Mouse (Mus musculus) CH12.LX (cell line): ENCODE results near the gene C1qtnf9. TPM values are rescaled to one million over a fixed set of nuclear protein-coding genes. Genes with fewer than 3 reads are reported as not detected.
A peak's percentile ranks its signal among the peaks of the same experiment; 100 is the strongest.

ENCODE experiments used
- DNase-seq: peaks from one replicate; pipeline ENCODE4 v3.0.0-alpha.2; 2013; ENCODE audit errors: extremely low read depth
- H3K27ac ChIP-seq: 2 replicates; pipeline ENCODE4 v1.5.1; 2012; ENCODE audit warnings: low read depth, mild to moderate bottlenecking, control low read depth, moderate library complexity; ENCODE audit not compliant: insufficient read depth
- H3K27me3 ChIP-seq: replicated peaks from 2 replicates; pipeline ENCODE3; 2012; ENCODE audit warnings: inconsistent platforms
- H3K36me3 ChIP-seq, 2 experiments: replicated peaks in 1 of 2; 2 replicates each; pipeline versions ENCODE3 to v1.6.1; 2012; ENCODE audit warnings: inconsistent platforms in 1 of 2, low read length in 1 of 2, mild to moderate bottlenecking in 1 of 2, mixed read lengths in 1 of 2, moderate library complexity in 1 of 2; ENCODE audit not compliant: control insufficient read depth in 1 of 2, insufficient read depth in 1 of 2
- H3K4me1 ChIP-seq, 2 experiments: 2 replicates each; pipeline ENCODE4 v1.6.1; 2012; ENCODE audit warnings: inconsistent platforms in 1 of 2, moderate library complexity in 1 of 2; ENCODE audit not compliant: insufficient read depth in 2 of 2, control insufficient read depth in 1 of 2
- H3K4me2 ChIP-seq: 2 replicates; pipeline ENCODE4 v1.6.1; 2012; ENCODE audit warnings: low read depth, mild to moderate bottlenecking, control low read depth; ENCODE audit not compliant: poor library complexity, insufficient read depth, severe bottlenecking
- H3K4me3 ChIP-seq, 3 experiments: fragments of 150-350 bp in 1 of 3; sonication (generic) in 1 of 3; replicated peaks in 1 of 3; 2 replicates each; pipeline versions ENCODE3 to v1.5.1; 2011 to 2012; ENCODE audit warnings: low read depth in 2 of 3, low read length in 2 of 3, mild to moderate bottlenecking in 2 of 3, moderate library complexity in 2 of 3, control low read depth in 1 of 3, improper control_type of control experiment in 1 of 3, inconsistent platforms in 1 of 3, mixed read lengths in 1 of 3; ENCODE audit not compliant: poor library complexity in 1 of 3
- H3K79me2 ChIP-seq: replicated peaks from 2 replicates; pipeline ENCODE4 v1.6.1; 2012; ENCODE audit warnings: mild to moderate bottlenecking, moderate library complexity; ENCODE audit not compliant: control insufficient read depth, poor library complexity, insufficient read depth, severe bottlenecking; ENCODE audit errors: extremely low read depth
- H3K9ac ChIP-seq: 2 replicates; pipeline ENCODE4 v1.6.1; 2012; ENCODE audit warnings: low read depth, mild to moderate bottlenecking, control low read depth, moderate library complexity; ENCODE audit not compliant: insufficient read depth
- H3K9me3 ChIP-seq: replicated peaks from 2 replicates; pipeline ENCODE3; 2012; ENCODE audit warnings: low read length, inconsistent platforms, mixed read lengths
- BHLHE40 ChIP-seq: IDR thresholded peaks from 2 replicates; pipeline ENCODE4 v1.6.1; 2011; ENCODE audit warnings: mild to moderate bottlenecking, low read depth, low read length, improper control_type of control experiment
- CHD1 ChIP-seq: IDR thresholded peaks from 2 replicates; pipeline ENCODE4 v1.6.1; 2012; ENCODE audit warnings: low read depth, low read length, improper control_type of control experiment, inconsistent platforms
- ELF1 ChIP-seq: IDR thresholded peaks from 2 replicates; pipeline ENCODE4 v1.6.1; 2014; ENCODE audit warnings: low read depth, mild to moderate bottlenecking, inconsistent platforms, low read length, improper control_type of control experiment
- HCFC1 ChIP-seq: IDR thresholded peaks from 2 replicates; pipeline ENCODE4 v1.6.1; 2012; ENCODE audit warnings: low read depth, mild to moderate bottlenecking, inconsistent platforms, low read length, improper control_type of control experiment
- JUND ChIP-seq: conservative IDR thresholded peaks from 2 replicates; pipeline ENCODE4 v1.6.1; 2011; ENCODE audit warnings: low read depth, low read length, improper control_type of control experiment
- MAFK ChIP-seq: IDR thresholded peaks from 2 replicates; pipeline ENCODE4 v1.6.1; 2011; ENCODE audit warnings: low read length, improper control_type of control experiment; ENCODE audit not compliant: insufficient replicate concordance
- MAX ChIP-seq: IDR thresholded peaks from 2 replicates; pipeline ENCODE4 v1.6.1; 2011; ENCODE audit warnings: low read length, improper control_type of control experiment
- NELFE ChIP-seq: IDR thresholded peaks from 2 replicates; pipeline ENCODE4 v1.6.1; 2011; ENCODE audit warnings: low read depth, low read length, improper control_type of control experiment
- NRF1 ChIP-seq: IDR thresholded peaks from 2 replicates; pipeline ENCODE4 v1.6.1; 2014; ENCODE audit warnings: low read depth, mild to moderate bottlenecking, inconsistent platforms, low read length, improper control_type of control experiment, moderate library complexity
- POLR2A ChIP-seq: IDR thresholded peaks from 2 replicates; pipeline ENCODE4 v1.6.1; 2011; ENCODE audit warnings: low read depth, mild to moderate bottlenecking, improper control_type of control experiment, low read length
- SIN3A ChIP-seq: IDR thresholded peaks from 2 replicates; pipeline ENCODE4 v1.6.1; 2012; ENCODE audit warnings: low read length, improper control_type of control experiment, inconsistent platforms
- TBP ChIP-seq: conservative IDR thresholded peaks from 2 replicates; pipeline ENCODE4 v1.6.1; 2011; ENCODE audit warnings: low read depth, low read length, improper control_type of control experiment
- TCF12 ChIP-seq: IDR thresholded peaks from 2 replicates; pipeline ENCODE4 v1.6.1; 2014; ENCODE audit warnings: low read depth, mild to moderate bottlenecking, inconsistent platforms, low read length, improper control_type of control experiment
- UBTF ChIP-seq: IDR thresholded peaks from 2 replicates; pipeline ENCODE4 v1.6.1; 2012; ENCODE audit warnings: low read depth, mild to moderate bottlenecking, inconsistent platforms, low read length, improper control_type of control experiment, moderate library complexity
- USF2 ChIP-seq: conservative IDR thresholded peaks from 2 replicates; pipeline ENCODE4 v1.6.1; 2011; ENCODE audit warnings: low read depth, low read length, improper control_type of control experiment
- dilution Hi-C: fragments of 300-500 bp; cut with MboI; formaldehyde crosslinking; loops from 2 replicates; pipeline ENCODE4 v1.14.3; 2020; ENCODE audit warnings: low sequenced_read_pairs; ENCODE audit not compliant: extremely low pct_unique_long_range_greater_than_20kb, extremely low pct_ligation_motif_present
- in situ Hi-C: fragments of 300-500 bp; cut with MboI; formaldehyde crosslinking; loops from 3 replicates; pipeline ENCODE4 v1.14.3; 2019; ENCODE audit warnings: low sequenced_read_pairs, low pct_ligation_motif_present, low pct_unique_long_range_greater_than_20kb, mixed read lengths
- polyA plus RNA-seq: library from polyadenylated mRNA; unstranded; fragments of >175 nt; gene quantifications from 2 replicates; pipeline ENCODE4 v1.2.1, GENCODE M21; 2012; ENCODE audit warnings: low read depth; ENCODE audit not compliant: insufficient read length
- total RNA-seq, 2 experiments: library from RNA; depleted of rRNA; stranded (reverse); fragments of 300-350 nt in 1 of 2; fragments of >200 nt in 1 of 2; gene quantifications; 2 replicates each; pipeline ENCODE4 v1.2.3; 2012 to 2014

Gene C1qtnf9
- total and polyA plus RNA-seq, 3 experiments = 0.20 TPM; not detected in 2

GRCm38 (mm10) chr14:60732081-60732480 lies 35.9 kb upstream of the C1qtnf9 start:
- in situ Hi-C loops = loop anchor here (25.0 kb wide), 1 partner anchor 470 kb away; the partner anchor contains the start of genes Gm49336, Mtmr6 and Nupl1
- H3K9me3 ChIP-seq = peaks cover 6% of the 10 kb centered on the region
- H3K4me2 ChIP-seq = no peak overlapping the region
- TF ChIP-seq BHLHE40 (peak; percentile 29; the same call in 1 of the 2 replicates), MAFK (no peak), USF2 (no peak), CHD1 (0 out of 2 replicates have a peak, but pooled peaks have one; percentile 52), HCFC1 (0 out of 2 replicates have a peak, but pooled peaks have one; percentile 11), TBP (no peak)
- TF ChIP-seq, all 38 proteins: peak for 3
- no peak overlapping the region; the same call in 1 of the 2 replicates for H3K9ac ChIP-seq
- H3K79me2 ChIP-seq = peaks cover 24% of the 10 kb centered on the region
- no peaks in the 10 kb centered on the region for H3K36me3 ChIP-seq
- DNase-seq = no peak
- no peak overlapping the region for H3K27ac ChIP-seq
- peaks cover 12 to 75% of the 10 kb centered on the region in 2 experiments for H3K4me1 ChIP-seq
- no peaks in the 10 kb centered on the region for H3K27me3 ChIP-seq
- no peak overlapping the region for H3K4me3 ChIP-seq
- dilution Hi-C loops = no loop called here

- no peaks in the 10 kb centered on the region for H3K36me3 ChIP-seq
- dilution Hi-C loops = no loop called here
- TF ChIP-seq TCF12 (peak; percentile 28; the same call in 1 of the 2 replicates), NELFE (peak; percentile 35; the same call in 1 of the 2 replicates), CHD1 (no peak), UBTF (0 out of 2 replicates have a peak, but pooled peaks have one; percentile 39), POLR2A (peak; percentile 68), BHLHE40 (peak; percentile 58; the same call in 1 of the 2 replicates), ELF1 (no peak), MAFK (no peak), SIN3A (peak; percentile 1; the same call in 1 of the 2 replicates), MAX (peak; percentile 38; the same call in 1 of the 2 replicates), HCFC1 (no peak), NRF1 (no peak), JUND (no peak)
- H3K4me2 ChIP-seq = peak overlapping the region; percentile 89
- peak overlapping the region; percentile 47 to 76 (median 62) for H3K4me3 ChIP-seq
- peaks cover 16 to 76% of the 10 kb centered on the region in 2 experiments for H3K4me1 ChIP-seq
- H3K27ac ChIP-seq = peak overlapping the region; percentile 46
- in situ Hi-C loops = loop anchor here (25.0 kb wide), 1 partner anchor 470 kb away; the partner anchor contains the start of genes Gm49336, Mtmr6 and Nupl1
- H3K9me3 ChIP-seq = peaks cover 6% of the 10 kb centered on the region
- no peaks in the 10 kb centered on the region for H3K27me3 ChIP-seq
- H3K79me2 ChIP-seq = peaks cover 24% of the 10 kb centered on the region
- H3K9ac ChIP-seq = peak overlapping the region; percentile 93
- DNase-seq = no peak
Observed at GRCm38 (mm10) chr14:60732787-60733186, 35.1 kb upstream of the C1qtnf9 start.
